Mouse (Mus musculus): ENCODE measurements around the gene Akap13.

DNA sequence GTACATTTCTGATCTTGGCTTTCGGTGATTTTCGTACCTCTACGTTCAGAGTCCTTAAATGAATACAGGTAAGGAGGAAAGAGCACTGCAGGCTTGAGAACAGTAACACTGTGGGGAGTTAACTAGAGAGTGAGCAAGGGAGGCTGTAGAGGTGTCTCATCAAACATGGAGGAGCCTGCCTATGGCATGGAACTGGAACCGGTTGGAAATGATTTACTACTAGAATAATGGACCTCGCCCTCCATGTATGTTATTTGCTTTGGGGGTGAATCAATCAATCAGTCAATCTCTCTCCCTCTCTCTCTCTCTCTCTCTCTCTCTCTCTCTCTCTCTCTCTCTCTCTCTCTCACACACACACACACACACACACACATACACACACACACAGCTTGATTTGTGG, 77.7 kb downstream of the Akap13 start:
- TF ChIP-seq CTCF (IDR thresholded peaks at IDR 0.05; ENCODE audit: borderline replicate concordance, insufficient read depth, low read depth, low read length) (no peak), POLR2A (IDR thresholded peaks at IDR 0.05; ENCODE audit: borderline replicate concordance, insufficient read depth, low read length) (no peak)

Measured in cerebellum, adult 2 months (tissue).